Mouse (Mus musculus): ENCODE measurements around the gene Cnpy1. TPM values are rescaled to one million over a fixed set of nuclear protein-coding genes. Genes with fewer than 3 reads are reported as not detected.

Gene Cnpy1
- 2.4 and 2.8 TPM in 2 replicates for polyA plus RNA-seq (2014; fragmentation: Nextera tagmentation; extraction: Ambion mirVana)

DNA sequence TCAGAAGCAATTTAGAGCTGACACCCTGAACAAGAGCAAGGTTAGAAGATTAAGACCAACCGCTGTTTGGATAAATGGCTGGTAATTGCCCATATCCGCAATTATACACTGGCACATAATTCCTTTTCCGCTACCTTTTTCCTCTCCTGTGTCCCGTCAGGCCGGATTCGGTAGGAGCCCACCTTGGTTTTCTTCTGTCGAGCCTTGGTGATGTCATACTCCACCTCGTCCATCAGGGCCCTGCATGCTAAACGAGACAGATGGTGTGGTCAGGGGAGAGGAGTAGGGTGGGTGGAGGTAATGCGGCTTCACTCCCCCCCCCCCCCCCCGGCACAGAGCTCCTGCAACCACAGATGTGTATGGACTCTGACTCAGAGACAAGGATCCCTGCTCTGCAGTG lies at the start of gene Cnpy1:
Gene Cnpy1, minus strand, starts transcription at position 233 of the 400 bp plus-strand sequence.
- no peaks in the 10 kb centered on the region for H3K4me1 ChIP-seq (replicated peaks; ENCODE audit: control insufficient read depth, insufficient read depth, low read length)
- 72% methylated on average over 11 of the region's 11 CpGs for WGBS
- no peak within 1 kb of the TSS for H3K4me2 ChIP-seq (ENCODE audit: low read depth, low read length, severe bottlenecking)
- no peaks in the 10 kb centered on the region for H3K36me3 ChIP-seq (ENCODE audit: control insufficient read depth, insufficient read depth, low read length)
- H3K9me3 ChIP-seq (ENCODE audit: control insufficient read depth, low read length): no peaks in the 10 kb centered on the region
- no peak within 1 kb of the TSS for H3K27ac ChIP-seq (ENCODE audit: low read depth, low read length)
- no peaks in the 10 kb centered on the region for H3K27me3 ChIP-seq (ENCODE audit: control insufficient read depth, insufficient read depth, low read length)
- no peak within 1 kb of the TSS for H3K9ac ChIP-seq (ENCODE audit: low read length)
- H3K4me3 ChIP-seq (ENCODE audit: low read depth, low read length): no peak within 1 kb of the TSS
- ATAC-seq (replicated peaks; ENCODE audit: low FRiP score) (no peak), DNase-seq (ENCODE audit: low spot score) (no peak)

GRCm38 (mm10) chr5:28293990-28294389 lies 48.4 kb upstream of the Cnpy1 start:
- H3K36me3 ChIP-seq (ENCODE audit: control insufficient read depth, insufficient read depth, low read length): no peaks in the 10 kb centered on the region
- 10% methylated on average over 6 of the region's 6 CpGs for WGBS

DNA sequence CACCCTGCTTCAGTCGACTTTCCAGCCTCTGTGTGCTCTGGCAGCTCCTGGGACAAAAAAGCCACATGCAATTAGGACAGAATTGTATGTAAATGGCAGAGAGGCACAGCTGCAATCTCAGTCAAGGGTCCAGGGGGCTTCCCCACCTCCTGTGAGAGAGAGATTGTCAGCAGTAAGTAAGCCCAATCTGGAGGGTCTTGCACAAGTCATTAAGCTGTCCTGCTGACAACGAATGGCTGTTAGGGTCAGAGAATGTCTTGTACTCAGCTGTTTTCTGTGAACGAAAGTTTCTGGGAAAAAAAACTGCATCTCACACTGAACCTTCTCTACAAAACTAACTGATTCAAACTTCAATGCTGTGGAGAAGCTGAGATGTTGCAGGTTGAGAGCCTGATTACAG lies 46.7 kb upstream of the Cnpy1 start:
- WGBS: 64% methylated on average over 3 of the region's 3 CpGs
- no peaks in the 10 kb centered on the region for H3K27me3 ChIP-seq (ENCODE audit: control insufficient read depth, insufficient read depth, low read length)
- ATAC-seq (replicated peaks; ENCODE audit: low FRiP score) (no peak), DNase-seq (ENCODE audit: low spot score) (no peak)
- H3K9me3 ChIP-seq (ENCODE audit: control insufficient read depth, low read length): no peaks in the 10 kb centered on the region
- H3K4me1 ChIP-seq (replicated peaks; ENCODE audit: control insufficient read depth, insufficient read depth, low read length): no peaks in the 10 kb centered on the region
- no peak overlapping the region for H3K9ac ChIP-seq (ENCODE audit: low read length)
- no peak overlapping the region for H3K4me3 ChIP-seq (ENCODE audit: low read depth, low read length)
- H3K4me2 ChIP-seq (ENCODE audit: low read depth, low read length, severe bottlenecking): no peak overlapping the region
- H3K27ac ChIP-seq (ENCODE audit: low read depth, low read length): no peak overlapping the region
- no peaks in the 10 kb centered on the region for H3K36me3 ChIP-seq (ENCODE audit: control insufficient read depth, insufficient read depth, low read length)

More at GRCm38 (mm10) chr5:28293990-28294389, 48.4 kb upstream of the Cnpy1 start:
- no peak overlapping the region for H3K9ac ChIP-seq (ENCODE audit: low read length)
- no peak overlapping the region for H3K4me2 ChIP-seq (ENCODE audit: low read depth, low read length, severe bottlenecking)
- H3K9me3 ChIP-seq (ENCODE audit: control insufficient read depth, low read length): no peaks in the 10 kb centered on the region
- H3K27ac ChIP-seq (ENCODE audit: low read depth, low read length): no peak overlapping the region
- ATAC-seq (replicated peaks; ENCODE audit: low FRiP score) (no peak), DNase-seq (ENCODE audit: low spot score) (peak; percentile 90)
- H3K27me3 ChIP-seq (ENCODE audit: control insufficient read depth, insufficient read depth, low read length): no peaks in the 10 kb centered on the region
- H3K4me3 ChIP-seq (ENCODE audit: low read depth, low read length): no peak overlapping the region
- H3K4me1 ChIP-seq (replicated peaks; ENCODE audit: control insufficient read depth, insufficient read depth, low read length): no peaks in the 10 kb centered on the region

DNA sequence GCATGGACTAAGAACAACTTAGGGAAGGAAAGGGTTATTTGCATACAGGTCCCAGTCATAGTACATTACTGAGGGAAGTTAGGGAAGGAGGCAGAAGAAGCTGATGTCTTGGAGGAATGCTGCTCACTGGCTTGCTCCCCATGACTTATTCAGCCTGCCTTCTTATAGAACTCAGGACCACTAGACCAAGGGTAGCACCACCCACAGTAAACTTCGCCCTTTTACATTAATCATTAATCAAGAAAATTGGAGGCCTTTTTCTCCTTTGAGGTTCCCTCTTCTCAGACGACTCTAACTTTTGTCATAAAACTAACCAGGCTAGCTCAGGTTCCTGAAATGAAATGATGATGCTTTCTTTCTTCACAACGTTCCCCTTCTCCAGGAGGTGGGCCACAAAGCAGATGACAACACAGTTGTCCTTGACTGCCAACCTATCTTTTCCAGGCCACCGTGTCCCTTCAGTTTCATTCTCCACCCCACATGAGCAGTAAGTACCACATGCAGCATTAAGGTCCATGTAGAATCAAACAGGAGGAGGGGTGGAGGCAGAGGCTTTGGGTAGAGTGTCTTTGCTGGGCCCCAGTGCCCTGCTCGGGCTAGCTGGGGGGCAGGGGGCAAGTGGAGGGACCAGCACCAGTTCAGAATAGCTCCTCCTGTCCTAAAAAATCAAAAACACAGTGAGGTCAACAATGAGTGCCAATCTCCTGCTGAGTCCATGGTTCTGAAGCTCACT lies 45.7 kb upstream of the Cnpy1 start:
- no peaks in the 10 kb centered on the region for H3K27me3 ChIP-seq (ENCODE audit: control insufficient read depth, insufficient read depth, low read length)
- H3K4me2 ChIP-seq (ENCODE audit: low read depth, low read length, severe bottlenecking): no peak overlapping the region
- no peak for ATAC-seq (replicated peaks; ENCODE audit: low FRiP score)
- DNase-seq (ENCODE audit: low spot score): no peak
- no peaks in the 10 kb centered on the region for H3K36me3 ChIP-seq (ENCODE audit: control insufficient read depth, insufficient read depth, low read length)
- H3K4me1 ChIP-seq (replicated peaks; ENCODE audit: control insufficient read depth, insufficient read depth, low read length): no peaks in the 10 kb centered on the region
- H3K27ac ChIP-seq (ENCODE audit: low read depth, low read length): no peak overlapping the region
- WGBS: 84% methylated on average over 5 of the region's 5 CpGs
- H3K4me3 ChIP-seq (ENCODE audit: low read depth, low read length): no peak overlapping the region
- H3K9me3 ChIP-seq (ENCODE audit: control insufficient read depth, low read length): no peaks in the 10 kb centered on the region
- no peak overlapping the region for H3K9ac ChIP-seq (ENCODE audit: low read length)

- Histone ChIP-seq H3K4me2 (ENCODE audit: low read depth, low read length, severe bottlenecking) (no peak overlapping the region), H3K4me3 (ENCODE audit: low read depth, low read length) (no peak overlapping the region), H3K36me3 (ENCODE audit: control insufficient read depth, insufficient read depth, low read length) (no peaks in the 10 kb centered on the region), H3K4me1 (replicated peaks; ENCODE audit: control insufficient read depth, insufficient read depth, low read length) (no peaks in the 10 kb centered on the region), H3K9me3 (ENCODE audit: control insufficient read depth, low read length) (no peaks in the 10 kb centered on the region), H3K27me3 (ENCODE audit: control insufficient read depth, insufficient read depth, low read length) (no peaks in the 10 kb centered on the region), H3K9ac (ENCODE audit: low read length) (no peak overlapping the region), H3K27ac (ENCODE audit: low read depth, low read length) (no peak overlapping the region)
- no peak for DNase-seq (ENCODE audit: low spot score)
- no peak for ATAC-seq (replicated peaks; ENCODE audit: low FRiP score)
- 74% methylated on average over 1 of the region's 1 CpGs for WGBS
Observed at GRCm38 (mm10) chr5:28290630-28291029, 45.0 kb upstream of the Cnpy1 start.

- Histone ChIP-seq H3K4me3 (ENCODE audit: low read depth, low read length) (no peak overlapping the region), H3K9me3 (ENCODE audit: control insufficient read depth, low read length) (no peaks in the 10 kb centered on the region), H3K36me3 (ENCODE audit: control insufficient read depth, insufficient read depth, low read length) (no peaks in the 10 kb centered on the region), H3K4me1 (replicated peaks; ENCODE audit: control insufficient read depth, insufficient read depth, low read length) (no peaks in the 10 kb centered on the region), H3K27ac (ENCODE audit: low read depth, low read length) (no peak overlapping the region), H3K9ac (ENCODE audit: low read length) (no peak overlapping the region), H3K4me2 (ENCODE audit: low read depth, low read length, severe bottlenecking) (no peak overlapping the region), H3K27me3 (ENCODE audit: control insufficient read depth, insufficient read depth, low read length) (no peaks in the 10 kb centered on the region)
- ATAC-seq (replicated peaks; ENCODE audit: low FRiP score) (no peak), DNase-seq (ENCODE audit: low spot score) (no peak)
- 54% methylated on average over 3 of the region's 3 CpGs for WGBS
Observed at GRCm38 (mm10) chr5:28289111-28289510, 43.5 kb upstream of the Cnpy1 start.

DNA sequence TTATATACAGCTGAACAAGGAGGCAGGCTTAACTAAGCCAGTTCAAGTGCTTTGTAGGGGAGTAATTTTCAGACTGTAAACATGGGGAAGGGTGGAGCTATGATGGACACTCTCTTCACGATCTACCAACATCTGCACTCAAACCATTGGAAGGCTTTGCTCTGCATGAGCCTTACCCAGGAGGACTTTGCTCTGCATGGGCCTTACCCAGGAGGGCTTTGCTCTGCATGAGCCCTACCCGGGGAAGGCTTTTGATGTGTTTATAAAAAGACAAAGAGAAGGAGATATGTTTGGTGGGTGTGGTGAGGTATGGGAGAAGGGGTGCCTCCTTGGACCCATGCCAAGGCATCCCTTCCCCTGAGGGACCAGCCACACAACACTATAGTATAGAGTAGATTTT lies 31.7 kb upstream of the Cnpy1 start:
- ATAC-seq (replicated peaks; ENCODE audit: low FRiP score) (no peak), DNase-seq (ENCODE audit: low spot score) (no peak)
- H3K4me3 ChIP-seq (ENCODE audit: low read depth, low read length): no peak overlapping the region
- H3K4me2 ChIP-seq (ENCODE audit: low read depth, low read length, severe bottlenecking): no peak overlapping the region
- H3K9me3 ChIP-seq (ENCODE audit: control insufficient read depth, low read length): no peaks in the 10 kb centered on the region
- WGBS: 70% methylated on average over 2 of the region's 2 CpGs
- no peaks in the 10 kb centered on the region for H3K4me1 ChIP-seq (replicated peaks; ENCODE audit: control insufficient read depth, insufficient read depth, low read length)
- H3K9ac ChIP-seq (ENCODE audit: low read length): no peak overlapping the region
- no peaks in the 10 kb centered on the region for H3K36me3 ChIP-seq (ENCODE audit: control insufficient read depth, insufficient read depth, low read length)
- H3K27ac ChIP-seq (ENCODE audit: low read depth, low read length): no peak overlapping the region
- H3K27me3 ChIP-seq (ENCODE audit: control insufficient read depth, insufficient read depth, low read length): no peaks in the 10 kb centered on the region

- 84% methylated on average over 2 of the region's 2 CpGs for WGBS
- no peak overlapping the region for H3K4me2 ChIP-seq (ENCODE audit: low read depth, low read length, severe bottlenecking)
- no peaks in the 10 kb centered on the region for H3K4me1 ChIP-seq (replicated peaks; ENCODE audit: control insufficient read depth, insufficient read depth, low read length)
- no peak overlapping the region for H3K9ac ChIP-seq (ENCODE audit: low read length)
- no peak overlapping the region for H3K27ac ChIP-seq (ENCODE audit: low read depth, low read length)
- no peaks in the 10 kb centered on the region for H3K9me3 ChIP-seq (ENCODE audit: control insufficient read depth, low read length)
- H3K4me3 ChIP-seq (ENCODE audit: low read depth, low read length): no peak overlapping the region
- DNase-seq (ENCODE audit: low spot score) (no peak), ATAC-seq (replicated peaks; ENCODE audit: low FRiP score) (no peak)
- H3K27me3 ChIP-seq (ENCODE audit: control insufficient read depth, insufficient read depth, low read length): no peaks in the 10 kb centered on the region
- no peaks in the 10 kb centered on the region for H3K36me3 ChIP-seq (ENCODE audit: control insufficient read depth, insufficient read depth, low read length)
Observed at GRCm38 (mm10) chr5:28272836-28273235, 27.2 kb upstream of the Cnpy1 start.

- WGBS: 69% methylated on average over 6 of the region's 6 CpGs
- H3K9me3 ChIP-seq (ENCODE audit: control insufficient read depth, low read length): no peaks in the 10 kb centered on the region
- DNase-seq (ENCODE audit: low spot score) (no peak), ATAC-seq (replicated peaks; ENCODE audit: low FRiP score) (no peak)
- no peaks in the 10 kb centered on the region for H3K36me3 ChIP-seq (ENCODE audit: control insufficient read depth, insufficient read depth, low read length)
- no peak overlapping the region for H3K27ac ChIP-seq (ENCODE audit: low read depth, low read length)
- no peak overlapping the region for H3K9ac ChIP-seq (ENCODE audit: low read length)
- H3K4me2 ChIP-seq (ENCODE audit: low read depth, low read length, severe bottlenecking): no peak overlapping the region
- H3K27me3 ChIP-seq (ENCODE audit: control insufficient read depth, insufficient read depth, low read length): no peaks in the 10 kb centered on the region
- no peak overlapping the region for H3K4me3 ChIP-seq (ENCODE audit: low read depth, low read length)
- H3K4me1 ChIP-seq (replicated peaks; ENCODE audit: control insufficient read depth, insufficient read depth, low read length): no peaks in the 10 kb centered on the region
Observed at GRCm38 (mm10) chr5:28269469-28269991, 23.9 kb upstream of the Cnpy1 start.
